Comparison of ENCODE assay signal across 17 mouse cellular contexts in genomic region chr4:142163862-142164261, GRCm38 (mm10).
DNase-seq lines count a peak whose midpoint lies in the region; ATAC-seq and TF ChIP-seq lines count a peak whose summit lies in the region.
"Had no signal": no experiment of that assay in that cellular context is flagged by ENCODE, and none has a peak within 500 bp of the region (broad histone marks: within the 10 kb centered on the region; RNA-seq: fewer than 3 reads in every experiment).

No protein-coding gene starts in this region.

- H3K9ac ChIP-seq in intestine, embryonic 15.5 days, result no peak overlapping the region
- H3K9ac ChIP-seq in intestine, postnatal 0 days (ENCODE audit: low read depth, low read length), result no peak overlapping the region
- H3K9ac ChIP-seq in lung, embryonic 16.5 days (ENCODE audit: low read length), result no peak overlapping the region
- no peak overlapping the region for H3K9ac ChIP-seq in embryonic facial prominence, embryonic 15.5 days
- H3K9ac ChIP-seq: forebrain, postnatal 0 days; hindbrain, embryonic 14.5 days; limb, embryonic 15.5 days; midbrain, embryonic 15.5 days had no signal

- H3K9me3 ChIP-seq in intestine, embryonic 15.5 days, result no peaks in the 10 kb centered on the region
- no peaks in the 10 kb centered on the region for H3K9me3 ChIP-seq in intestine, postnatal 0 days (ENCODE audit: control insufficient read depth)
- 0 out of 2 replicates have a peak, but pooled peaks cover 2% of the 10 kb centered on the region for H3K9me3 ChIP-seq in lung, embryonic 16.5 days (ENCODE audit: control insufficient read depth, low read length)
- H3K9me3 ChIP-seq in embryonic facial prominence, embryonic 15.5 days (replicated peaks), result no peaks in the 10 kb centered on the region; the same call in 1 of the 2 replicates
- H3K9me3 ChIP-seq: limb, embryonic 15.5 days; midbrain, embryonic 15.5 days had no signal

- H3K4me3 ChIP-seq in intestine, embryonic 15.5 days (replicated peaks), result no peak overlapping the region
- H3K4me3 ChIP-seq in intestine, postnatal 0 days (ENCODE audit: low read depth, low read length), result no peak overlapping the region
- H3K4me3 ChIP-seq in lung, embryonic 16.5 days (ENCODE audit: low read length), result no peak overlapping the region
- H3K4me3 ChIP-seq in embryonic facial prominence, embryonic 15.5 days (replicated peaks), result no peak overlapping the region
- H3K4me3 ChIP-seq: heart, adult 2 months; layer of hippocampus, adult 2 months; limb, embryonic 15.5 days; midbrain, embryonic 15.5 days had no signal

- no peaks in the 10 kb centered on the region for H3K27me3 ChIP-seq in intestine, embryonic 15.5 days (replicated peaks)
- H3K27me3 ChIP-seq in intestine, postnatal 0 days (replicated peaks; ENCODE audit: control insufficient read depth, insufficient read depth, low read length), result no peaks in the 10 kb centered on the region
- no peaks in the 10 kb centered on the region for H3K27me3 ChIP-seq in lung, embryonic 16.5 days (ENCODE audit: control insufficient read depth, insufficient read depth, low read depth, low read length)
- H3K27me3 ChIP-seq in embryonic facial prominence, embryonic 15.5 days, result no peaks in the 10 kb centered on the region
- H3K27me3 ChIP-seq: limb, embryonic 15.5 days; midbrain, embryonic 15.5 days had no signal

- DNase-seq in lung, postnatal 14 days, result no peak
- no peak for DNase-seq in layer of hippocampus, postnatal 25 days (ENCODE audit: extremely low spot score in 1 of 2, low spot score in 1 of 2)
- DNase-seq in ovary, postnatal 36 days (ENCODE audit: low spot score), result no peak
- DNase-seq: cerebellum, adult 9-11 months; forebrain, postnatal 0 days; gastrocnemius, postnatal 10 days; heart, adult 2 months; heart, postnatal 14 days; kidney, adult 2 months had no signal

- 0 out of 2 replicates have a peak overlapping the region, but pooled peaks have one; percentile 7 for H3K27ac ChIP-seq in intestine, embryonic 15.5 days
- H3K27ac ChIP-seq in intestine, postnatal 0 days (ENCODE audit: low read depth, low read length), result no peak overlapping the region
- H3K27ac ChIP-seq in lung, embryonic 16.5 days (ENCODE audit: low read length), result no peak overlapping the region
- no peak overlapping the region for H3K27ac ChIP-seq in embryonic facial prominence, embryonic 15.5 days (replicated peaks)
- H3K27ac ChIP-seq: heart, adult 2 months; hindbrain, embryonic 14.5 days; layer of hippocampus, adult 2 months; limb, embryonic 15.5 days; midbrain, embryonic 15.5 days had no signal

- peaks cover 18% of the 10 kb centered on the region for H3K4me1 ChIP-seq in intestine, embryonic 15.5 days (replicated peaks)
- 0 out of 2 replicates have a peak, but pooled peaks cover 4% of the 10 kb centered on the region for H3K4me1 ChIP-seq in intestine, postnatal 0 days (replicated peaks; ENCODE audit: control insufficient read depth, insufficient read depth, low read length)
- peaks cover 36% of the 10 kb centered on the region for H3K4me1 ChIP-seq in lung, embryonic 16.5 days (replicated peaks; ENCODE audit: control insufficient read depth, insufficient read depth, low read length)
- peaks cover 17% of the 10 kb centered on the region for H3K4me1 ChIP-seq in embryonic facial prominence, embryonic 15.5 days

- 20% methylated on average over 3 of the region's 3 CpGs for WGBS in intestine, embryonic 15.5 days
- WGBS in intestine, postnatal 0 days, result 33% methylated on average over 3 of the region's 3 CpGs
- 31% methylated on average over 3 of the region's 3 CpGs for WGBS in lung, embryonic 16.5 days
- 29% methylated on average over 3 of the region's 3 CpGs for WGBS in embryonic facial prominence, embryonic 15.5 days

- peak; percentile 47; the same call in 1 of the 2 replicates for ATAC-seq in intestine, embryonic 15.5 days
- ATAC-seq in intestine, postnatal 0 days, result no peak
- ATAC-seq in lung, embryonic 16.5 days (ENCODE audit: low read depth), result peak; percentile 29; the same call in 1 of the 2 replicates
- 0 out of 2 replicates have a peak, but pooled peaks have one; percentile 24 for ATAC-seq in embryonic facial prominence, embryonic 15.5 days (ENCODE audit: insufficient number of reproducible peaks, low FRiP score, low TSS enrichment, low read depth)
- ATAC-seq: forebrain, postnatal 0 days; midbrain, embryonic 15.5 days had no signal

- H3K36me3 ChIP-seq in intestine, embryonic 15.5 days, result peaks cover 5% of the 10 kb centered on the region; the same call in 1 of the 2 replicates
- 0 out of 2 replicates have a peak, but pooled peaks cover 5% of the 10 kb centered on the region for H3K36me3 ChIP-seq in intestine, postnatal 0 days (ENCODE audit: control insufficient read depth, insufficient read depth)
- H3K36me3 ChIP-seq in lung, embryonic 16.5 days (ENCODE audit: control insufficient read depth, insufficient read depth, low read length), result 0 out of 2 replicates have a peak, but pooled peaks cover 2% of the 10 kb centered on the region
- no peaks in the 10 kb centered on the region for H3K36me3 ChIP-seq in embryonic facial prominence, embryonic 15.5 days
- H3K36me3 ChIP-seq: midbrain, embryonic 15.5 days had no signal

- no peak overlapping the region for H3K4me2 ChIP-seq in intestine, embryonic 15.5 days (replicated peaks)
- H3K4me2 ChIP-seq in intestine, postnatal 0 days (replicated peaks; ENCODE audit: low read depth), result no peak overlapping the region
- H3K4me2 ChIP-seq in lung, embryonic 16.5 days (ENCODE audit: low read depth, low read length), result no peak overlapping the region
- H3K4me2 ChIP-seq in embryonic facial prominence, embryonic 15.5 days (replicated peaks), result no peak overlapping the region
- H3K4me2 ChIP-seq: hindbrain, embryonic 14.5 days; limb, embryonic 15.5 days; midbrain, embryonic 15.5 days had no signal

- no peak for TF ChIP-seq CTCF in intestine, postnatal 0 days (IDR thresholded peaks at IDR 0.05; ENCODE audit: low read depth)
